Mouse (Mus musculus) spleen, adult 2 months (tissue): ENCODE data around the gene Dnah14.

Source experiments
- CTCF ChIP-seq: fragments of 200-500 bp; IDR thresholded peaks from 2 replicates; pipeline ENCODE4 v1.5.1; 2011; ENCODE audit warnings: mild to moderate bottlenecking, inconsistent platforms; ENCODE audit not compliant: insufficient read depth, insufficient read length, insufficient replicate concordance; ENCODE audit errors: extremely low read depth
- POLR2A ChIP-seq: fragments of 200-500 bp; IDR thresholded peaks from 2 replicates; pipeline ENCODE4 v1.6.1; 2011; ENCODE audit warnings: low read depth, low read length, inconsistent platforms

- no peak for TF ChIP-seq POLR2A
- TF ChIP-seq CTCF: peak; percentile 68; the same call in 1 of the 2 replicates
Measured at GRCm38 (mm10) chr1:181545044-181545772, 31.2 kb upstream of the Dnah14 start.
